Mouse (Mus musculus): ENCODE results near the gene Trem2. TPM values are rescaled to one million over a fixed set of nuclear protein-coding genes. Genes with fewer than 3 reads are reported as not detected.

Gene Trem2
- total RNA-seq, 2 experiments from 2014 or later: 2.8 to 3.7 TPM

GRCm38 (mm10) chr17:48401710-48402109, 55.5 kb downstream of the Trem2 start:
- ATAC-seq (replicated peaks; ENCODE audit: poor library complexity, severe bottlenecking): no peak

- no peak for ATAC-seq (replicated peaks; ENCODE audit: poor library complexity, severe bottlenecking)
These were observed 56.5 kb downstream of the Trem2 start for GRCm38 (mm10) chr17:48402751-48403150.

Other genes starting within 250 kb of the Trem2 start
- gene 9830107B12Rik, start 200.1 kb upstream of the Trem2 start, total RNA-seq (2014; fragmentation: Nextera tagmentation): 0.75 TPM in 1 of 2 replicates, not detected in the other
- 0.88 and 1.3 TPM in 2 replicates for gene 9830107B12Rik, start 200.1 kb upstream of the Trem2 start, total RNA-seq (2017)
- gene A530064D06Rik, start 179.1 kb upstream of the Trem2 start, total RNA-seq (2014; fragmentation: Nextera tagmentation): 1.2 TPM in 1 of 2 replicates, not detected in the other
- gene A530064D06Rik, start 179.1 kb upstream of the Trem2 start, total RNA-seq (2017): 0.30 and 1.2 TPM in 2 replicates
- gene Trem1, start 113.6 kb upstream of the Trem2 start, total RNA-seq (2014; fragmentation: Nextera tagmentation): 6.5 and 7.6 TPM in 2 replicates
- 13.5 and 14.7 TPM in 2 replicates for gene Trem1, start 113.6 kb upstream of the Trem2 start, total RNA-seq (2017)
- 84.6 and 114 TPM in 2 replicates for gene Trem3, start 98.6 kb upstream of the Trem2 start, total RNA-seq (2014; fragmentation: Nextera tagmentation)
- 126 and 147 TPM in 2 replicates for gene Trem3, start 98.6 kb upstream of the Trem2 start, total RNA-seq (2017)
- 0.56 and 0.99 TPM in 2 replicates for gene Treml4, start 82.1 kb upstream of the Trem2 start, total RNA-seq (2014; fragmentation: Nextera tagmentation)
- 1.4 and 2.6 TPM in 2 replicates for gene Treml4, start 82.1 kb upstream of the Trem2 start, total RNA-seq (2017)
- gene Treml2, start 46.9 kb upstream of the Trem2 start, total RNA-seq (2014; fragmentation: Nextera tagmentation): 58.2 and 68.7 TPM in 2 replicates
- 42.5 and 45.8 TPM in 2 replicates for gene Treml2, start 46.9 kb upstream of the Trem2 start, total RNA-seq (2017)
- gene B430306N03Rik, start 30.3 kb upstream of the Trem2 start, total RNA-seq (2014; fragmentation: Nextera tagmentation): 3.1 and 8.2 TPM in 2 replicates
- gene B430306N03Rik, start 30.3 kb upstream of the Trem2 start, total RNA-seq (2017): 3.0 TPM in 2 replicates
- not detected in 2 replicates for gene Treml1, start 13.5 kb downstream of the Trem2 start, total RNA-seq (2014; fragmentation: Nextera tagmentation)
- 0.41 TPM in 1 of 2 replicates, not detected in the other for gene Treml1, start 13.5 kb downstream of the Trem2 start, total RNA-seq (2017)
- gene Nfya, start 63.5 kb downstream of the Trem2 start, total RNA-seq (2014; fragmentation: Nextera tagmentation): 96.6 and 101 TPM in 2 replicates
- gene Nfya, start 63.5 kb downstream of the Trem2 start, total RNA-seq (2017): 50.9 and 56.0 TPM in 2 replicates
- gene Oard1, start 63.6 kb downstream of the Trem2 start, total RNA-seq (2014; fragmentation: Nextera tagmentation): 52.6 and 59.4 TPM in 2 replicates
- gene Oard1, start 63.6 kb downstream of the Trem2 start, total RNA-seq (2017): 52.9 and 58.7 TPM in 2 replicates
- gene Apobec2, start 86.5 kb downstream of the Trem2 start, total RNA-seq (2014; fragmentation: Nextera tagmentation): not detected in 2 replicates
- not detected in 2 replicates for gene Apobec2, start 86.5 kb downstream of the Trem2 start, total RNA-seq (2017)
- gene Tspo2, start 105.1 kb downstream of the Trem2 start, total RNA-seq (2014; fragmentation: Nextera tagmentation): 0.26 and 2.5 TPM in 2 replicates
- gene Tspo2, start 105.1 kb downstream of the Trem2 start, total RNA-seq (2017): 0.17 and 0.62 TPM in 2 replicates
- gene Unc5cl, start 108.5 kb downstream of the Trem2 start, total RNA-seq (2014; fragmentation: Nextera tagmentation): 1.9 TPM in 1 of 2 replicates, not detected in the other
- 0.21 and 0.43 TPM in 2 replicates for gene Unc5cl, start 108.5 kb downstream of the Trem2 start, total RNA-seq (2017)